Mouse (Mus musculus) thymus, postnatal 10 days (tissue): ENCODE measurements around the gene Carm1.
A peak's percentile ranks its signal among the peaks of the same experiment; 100 is the strongest.
"Not testable (repeated sequence)": the region's sequence is repeated elsewhere in the genome, so short reads cannot be mapped to it uniquely, and the experiment has no call there.

Source experiments
- DNase-seq, 2 experiments: peaks; one replicate each; pipeline ENCODE4 v3.0.0; 2021; ENCODE audit warnings: low spot score in 2 of 2

The Carm1 gene

GRCm38 (mm10) chr9:21575253-21575652, 28.6 kb downstream of the Carm1 start:
- DNase-seq = no peak

- no peak for DNase-seq
Measured at GRCm38 (mm10) chr9:21576286-21576685, 29.6 kb downstream of the Carm1 start.

- no peak for DNase-seq
Measured at GRCm38 (mm10) chr9:21578226-21578625, 31.5 kb downstream of the Carm1 start.

DNA sequence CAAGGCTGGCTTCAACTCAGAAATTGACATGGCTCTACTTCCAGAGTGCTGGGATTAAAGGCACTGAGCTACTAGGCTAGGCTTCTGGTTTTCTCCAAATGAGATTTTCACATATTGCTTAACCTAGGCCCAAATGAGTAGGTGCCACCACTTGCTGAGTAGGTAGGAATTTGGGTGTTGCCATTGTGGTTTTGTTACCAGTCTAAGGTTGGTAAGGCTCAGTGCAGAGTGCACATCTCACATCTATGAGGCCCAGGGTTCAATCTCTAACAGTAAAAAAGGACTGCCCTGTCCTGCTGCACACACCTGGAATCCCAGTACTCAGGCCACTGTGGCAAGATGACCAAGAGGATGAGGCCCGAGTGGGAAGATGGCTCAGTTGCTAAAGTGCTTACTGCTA, 38.7 kb downstream of the Carm1 start:
- DNase-seq = no peak

DNA sequence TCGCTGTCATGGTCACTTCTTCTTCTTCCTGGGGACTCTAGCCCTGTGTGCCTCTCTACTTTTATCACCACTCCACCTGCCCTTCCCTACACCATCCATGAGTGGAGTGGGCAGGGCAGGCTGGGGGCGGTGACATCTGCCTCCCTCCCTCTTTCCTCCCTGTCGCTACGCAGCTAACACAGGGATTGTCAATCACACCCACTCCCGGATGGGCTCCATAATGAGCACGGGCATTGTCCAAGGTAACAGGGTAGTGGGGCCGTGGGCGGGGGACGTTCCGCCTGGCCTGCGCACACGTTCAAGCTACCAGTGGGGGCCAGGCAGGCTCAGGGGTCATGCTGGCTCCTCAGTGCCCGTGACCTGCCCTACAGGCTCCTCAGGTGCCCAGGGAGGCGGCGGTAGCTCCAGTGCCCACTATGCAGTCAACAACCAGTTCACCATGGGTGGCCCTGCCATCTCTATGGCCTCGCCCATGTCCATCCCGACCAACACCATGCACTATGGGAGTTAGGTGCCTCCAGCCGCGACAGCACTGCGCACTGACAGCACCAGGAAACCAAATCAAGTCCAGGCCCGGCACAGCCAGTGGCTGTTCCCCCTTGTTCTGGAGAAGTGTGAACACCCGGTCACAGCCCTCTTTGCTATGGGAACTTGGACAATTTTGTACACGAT, 41.1 kb downstream of the Carm1 start:
- no peak for DNase-seq

GRCm38 (mm10) chr9:21588350-21588749, 41.7 kb downstream of the Carm1 start:
- no peak for DNase-seq

GRCm38 (mm10) chr9:21589538-21589937, 42.8 kb downstream of the Carm1 start:
- DNase-seq = no peak

GRCm38 (mm10) chr9:21591127-21591830, 44.6 kb downstream of the Carm1 start:
- no peak for DNase-seq

DNA sequence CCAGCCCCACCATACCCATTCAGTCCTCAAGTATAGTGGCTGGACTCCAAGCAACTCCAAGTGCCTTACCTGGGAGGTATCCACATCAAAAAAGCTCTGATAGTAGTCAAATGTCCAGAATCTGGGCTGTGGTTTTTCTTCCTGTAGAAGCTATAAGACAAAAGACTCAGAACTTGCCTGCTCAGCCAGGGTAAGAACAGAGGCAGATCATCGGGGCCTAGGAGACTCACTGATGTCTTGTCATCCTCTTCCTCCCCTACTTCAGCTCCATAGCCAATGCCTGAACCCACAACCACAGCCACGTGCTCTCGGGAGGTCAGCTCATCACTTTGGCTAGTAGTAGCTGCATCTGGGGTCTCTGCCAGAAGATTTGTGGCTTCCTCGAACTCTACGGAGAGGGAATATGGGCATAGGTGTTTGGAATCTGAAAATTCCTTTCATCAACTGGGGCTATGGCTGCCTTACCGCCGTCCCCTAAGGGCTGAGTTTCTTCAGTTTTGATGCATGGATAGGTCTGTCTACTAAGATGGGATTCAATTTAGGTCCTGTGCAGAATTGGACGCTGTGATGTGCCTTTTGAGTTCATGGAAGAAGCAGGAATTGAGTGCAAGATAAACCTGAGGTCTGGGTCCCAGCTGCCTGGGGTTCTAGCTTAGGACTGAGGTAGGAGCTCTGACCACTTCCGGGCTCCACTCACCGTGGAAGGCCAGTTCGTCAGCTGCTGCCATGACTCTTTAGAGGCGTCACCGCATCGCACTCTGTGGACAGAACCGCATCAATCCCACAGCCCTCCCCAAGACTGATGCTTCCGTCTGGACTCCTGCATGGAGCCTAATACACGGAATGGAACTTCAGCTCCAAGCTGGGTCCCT, 45.4 kb downstream of the Carm1 start:
- DNase-seq = no peak

DNA sequence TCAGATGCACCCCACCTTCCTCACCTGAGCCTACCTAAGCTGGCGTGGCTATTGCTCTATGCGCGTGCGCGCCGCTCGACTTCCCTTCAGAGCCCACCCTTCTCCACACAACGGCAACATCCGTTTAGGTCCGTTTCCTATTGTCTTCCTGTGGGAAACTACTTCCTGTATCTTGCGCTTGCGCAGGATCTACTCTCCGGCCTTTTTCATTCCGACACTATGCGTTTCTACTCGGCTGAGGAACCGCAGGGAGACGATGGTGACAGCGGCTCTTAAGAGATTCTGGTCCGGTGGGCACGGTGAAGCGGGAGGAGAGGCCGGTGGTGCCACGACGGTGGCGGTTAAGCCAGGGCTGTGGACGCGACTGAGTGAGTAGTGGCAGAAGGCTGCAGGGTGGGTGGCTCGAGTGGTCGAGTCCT, 46.0 kb downstream of the Carm1 start, which contains the start of the genes Timm29 and Yipf2:
Gene Timm29, plus strand, starts transcription at position 20 of the 419 bp plus-strand sequence.
Gene Yipf2, minus strand, starts transcription at position 126 of the 419 bp plus-strand sequence.
- peak; percentile 83 to 89 for DNase-seq

GRCm38 (mm10) chr9:21593122-21593721, 46.5 kb downstream of the Carm1 start:
- peak; percentile 26 to 34 for DNase-seq

GRCm38 (mm10) chr9:21594350-21594749, 47.7 kb downstream of the Carm1 start:
- DNase-seq = not testable (repeated sequence)

DNA sequence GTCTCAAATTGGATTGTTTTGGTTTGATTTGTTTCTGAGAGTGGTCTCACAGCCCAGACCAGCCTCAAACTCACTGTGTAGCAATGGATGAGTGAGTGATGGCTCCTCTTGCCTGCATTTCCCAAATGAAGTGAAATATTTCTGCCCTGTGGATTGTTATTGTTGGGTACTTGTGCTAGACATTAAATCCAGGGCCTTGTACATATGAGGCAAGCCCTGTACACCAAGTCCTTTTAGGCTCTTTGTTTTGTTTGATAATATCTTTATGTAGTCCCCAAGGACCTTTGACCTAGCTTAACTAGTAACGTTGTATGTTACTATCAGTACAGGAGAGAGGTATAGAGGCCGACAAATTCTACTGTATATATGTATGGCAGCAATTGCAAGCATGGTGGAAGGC, 48.1 kb downstream of the Carm1 start:
- no peak for DNase-seq

DNA sequence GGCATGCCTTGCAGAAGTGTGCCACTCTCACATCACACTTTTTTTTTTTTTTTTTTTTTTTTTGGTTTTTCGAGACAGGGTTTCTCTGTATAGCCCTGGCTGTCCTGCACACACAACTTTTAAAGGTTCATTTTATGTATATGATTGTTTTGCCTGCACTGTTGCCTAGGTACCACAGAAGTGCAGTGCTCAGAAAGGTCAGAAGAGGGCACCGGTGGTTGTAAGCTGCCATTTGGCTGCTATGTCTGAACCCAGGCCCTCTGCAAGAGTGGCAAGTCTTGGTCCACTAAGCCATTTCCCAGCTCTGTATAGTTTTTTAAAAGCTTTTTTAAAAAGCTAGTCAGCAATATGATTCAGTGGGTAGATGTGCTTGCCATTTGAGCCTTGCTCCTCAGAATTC, 51.5 kb downstream of the Carm1 start:
- DNase-seq = peak in 1 of 2 experiments; percentile 52

DNA sequence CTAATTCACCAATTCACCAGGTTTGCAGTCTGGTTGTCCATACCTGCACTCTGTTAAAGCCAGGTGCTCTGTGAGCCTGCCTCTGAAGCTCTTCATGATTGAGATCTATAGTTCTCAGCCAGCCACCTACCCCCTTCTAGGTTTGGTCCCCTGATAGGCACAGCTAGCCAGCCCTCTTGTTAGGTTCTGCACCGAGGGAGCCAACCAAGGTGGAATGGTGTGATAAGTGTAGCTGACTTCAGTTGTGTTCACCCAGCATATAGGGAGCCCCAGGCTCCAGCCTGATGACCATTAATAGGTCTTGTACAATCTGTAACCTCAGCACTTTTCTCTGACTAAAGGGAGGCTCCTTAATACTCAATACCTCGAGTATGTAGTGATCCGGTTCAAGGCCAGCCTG, 53.5 kb downstream of the Carm1 start:
- no peak for DNase-seq

GRCm38 (mm10) chr9:21601073-21601472, 54.4 kb downstream of the Carm1 start:
- DNase-seq = no peak

- peak; percentile 42 to 71 for DNase-seq
Measured at GRCm38 (mm10) chr9:21601722-21602399, 55.2 kb downstream of the Carm1 start.

DNA sequence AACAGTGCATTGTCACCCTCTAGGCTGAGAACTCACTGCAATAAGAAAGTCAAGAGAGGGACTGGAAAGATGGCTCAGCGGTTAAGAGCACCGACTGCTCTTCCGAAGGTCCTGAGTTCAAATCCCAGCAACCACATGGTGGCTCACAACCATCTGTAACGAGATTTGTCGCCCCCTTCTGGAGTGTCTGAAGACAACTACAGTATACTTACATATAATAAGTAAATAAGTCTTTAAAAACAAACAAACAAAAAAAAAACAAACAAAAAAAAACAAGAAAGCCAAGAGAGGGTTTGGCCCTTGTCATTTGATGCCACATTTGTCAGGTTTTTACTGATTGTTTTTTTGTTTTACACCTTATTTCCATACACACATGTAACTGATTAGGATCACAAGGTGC, 57.4 kb downstream of the Carm1 start:
- no peak for DNase-seq

GRCm38 (mm10) chr9:21605865-21606264, 59.2 kb downstream of the Carm1 start:
- DNase-seq = no peak

- DNase-seq = no peak
Measured at GRCm38 (mm10) chr9:21606648-21607047, 60.0 kb downstream of the Carm1 start.

DNA sequence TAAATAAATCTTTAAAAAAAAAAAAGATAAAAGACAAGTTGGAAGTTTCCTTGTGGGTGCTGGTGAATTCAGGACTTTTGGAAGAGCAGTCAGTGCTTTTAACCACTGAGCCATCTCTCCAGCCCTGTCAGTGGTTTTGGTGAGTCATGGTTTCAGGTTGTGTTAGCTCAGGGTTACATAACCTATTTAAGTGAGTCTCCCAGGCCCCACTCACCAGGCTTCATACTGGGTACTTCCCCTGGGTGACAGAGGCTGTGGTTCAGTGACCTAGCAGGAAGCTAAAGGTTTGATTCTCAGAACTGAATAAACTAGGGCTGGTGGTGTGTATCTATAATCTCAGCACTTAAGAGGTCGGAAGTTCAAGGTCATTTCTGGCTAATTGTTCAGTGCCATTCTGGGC, 63.2 kb downstream of the Carm1 start:
- DNase-seq = peak; percentile 50 to 61
